In the genomic region with DNA sequence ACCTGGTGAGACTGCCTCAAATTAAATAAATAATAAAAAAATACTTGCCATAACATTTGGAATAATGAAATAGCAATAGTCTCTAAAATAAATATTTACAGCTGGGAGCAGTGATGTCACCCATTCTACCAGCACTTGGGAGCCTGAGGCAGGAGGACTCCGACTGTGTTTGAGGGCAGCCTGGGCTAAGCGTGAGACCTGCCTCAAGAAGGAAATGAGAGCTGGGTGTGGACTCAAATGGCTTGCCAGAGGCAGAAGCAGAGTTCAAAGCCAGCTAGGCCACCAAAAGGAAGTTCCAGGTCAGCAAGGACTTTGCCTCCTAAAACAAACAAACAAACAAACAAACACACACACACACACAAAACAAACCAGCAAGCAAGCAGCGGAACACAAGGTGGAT, we compare ENCODE assay signal across 31 mouse cellular contexts.
"Had no signal": no experiment of that assay in that cellular context is flagged by ENCODE, and none has a peak within 500 bp of the region (broad histone marks: within the 10 kb centered on the region; RNA-seq: fewer than 3 reads in every experiment).

No protein-coding gene starts in this region.

- H3K27ac ChIP-seq: left cerebral cortex, adult 2 months; limb, embryonic 10.5 days; liver, embryonic 12.5 days; liver, embryonic 13.5 days; liver, embryonic 14.5 days; liver, embryonic 15.5 days; lung, embryonic 15.5 days; macrophage; midbrain, embryonic 10.5 days; midbrain, embryonic 12.5 days; midbrain, embryonic 13.5 days; midbrain, embryonic 15.5 days had no signal

- H3K4me1 ChIP-seq: limb, embryonic 12.5 days; midbrain, embryonic 15.5 days had no signal

- DNase-seq: left cerebral cortex, postnatal 4 days; liver; liver, embryonic 13.5 days; liver, postnatal 0 days; lung, adult 18-20 months; lung, adult 2 months; lung, embryonic 14.5 days; lung, postnatal 10 days; lung, postnatal 14 days; lung, postnatal 36 days; lung, postnatal 4 days; midbrain, embryonic 14.5 days had no signal

- ATAC-seq: liver, embryonic 12.5 days; liver, postnatal 0 days; lung, postnatal 0 days; midbrain, embryonic 13.5 days; midbrain, embryonic 15.5 days; midbrain, embryonic 16.5 days had no signal

- H3K9me3 ChIP-seq: limb, embryonic 10.5 days; limb, embryonic 15.5 days; liver, embryonic 12.5 days; liver, embryonic 13.5 days; liver, embryonic 15.5 days; lung, embryonic 15.5 days; midbrain, embryonic 15.5 days had no signal

- H3K4me3 ChIP-seq: left cerebral cortex, adult 2 months; limb, embryonic 10.5 days; limb, embryonic 12.5 days; limb, embryonic 13.5 days; limb, embryonic 15.5 days; liver, embryonic 12.5 days; liver, embryonic 13.5 days; liver, embryonic 15.5 days; lung, embryonic 15.5 days; megakaryocyte, embryonic 14.5 days; midbrain, embryonic 10.5 days; midbrain, embryonic 12.5 days; midbrain, embryonic 13.5 days; midbrain, embryonic 15.5 days; myocyte had no signal

- H3K9ac ChIP-seq: limb, embryonic 12.5 days; limb, embryonic 13.5 days; limb, embryonic 15.5 days; liver, embryonic 12.5 days; liver, embryonic 13.5 days; liver, embryonic 14.5 days; liver, embryonic 15.5 days; liver, postnatal 0 days; lung, embryonic 14.5 days; lung, embryonic 15.5 days; midbrain, embryonic 12.5 days; midbrain, embryonic 13.5 days; midbrain, embryonic 15.5 days had no signal

- H3K4me2 ChIP-seq: limb, embryonic 12.5 days; limb, embryonic 13.5 days; limb, embryonic 15.5 days; liver, embryonic 11.5 days; liver, embryonic 12.5 days; liver, embryonic 13.5 days; liver, embryonic 15.5 days; lung, embryonic 14.5 days; lung, embryonic 15.5 days; midbrain, embryonic 12.5 days; midbrain, embryonic 13.5 days; midbrain, embryonic 15.5 days had no signal

- H3K27me3 ChIP-seq: limb, embryonic 12.5 days; limb, embryonic 13.5 days; limb, embryonic 15.5 days; liver, embryonic 12.5 days; liver, embryonic 13.5 days; liver, embryonic 15.5 days; lung, embryonic 15.5 days; megakaryocyte, embryonic 14.5 days; midbrain, embryonic 12.5 days; midbrain, embryonic 13.5 days; midbrain, embryonic 15.5 days had no signal
